Mouse (Mus musculus) ovary, adult 10 weeks (tissue): Measurements from ENCODE around the gene Kmt2e. TPM values are rescaled to one million over a fixed set of nuclear protein-coding genes. Genes with fewer than 3 reads are reported as not detected.

Experiments
- polyA plus RNA-seq: library from polyadenylated mRNA; stranded (reverse); fragments of 350-450 nt; fragmentation: Illumina TruSeq; extraction: RNeasy Lipid Tissue Mini Kit (QIAGEN cat#74804); gene quantifications from one replicate; pipeline ENCODE4 v1.2.3, GENCODE M21; 2014

Kmt2e gene
- 216 TPM for polyA plus RNA-seq

DNA sequence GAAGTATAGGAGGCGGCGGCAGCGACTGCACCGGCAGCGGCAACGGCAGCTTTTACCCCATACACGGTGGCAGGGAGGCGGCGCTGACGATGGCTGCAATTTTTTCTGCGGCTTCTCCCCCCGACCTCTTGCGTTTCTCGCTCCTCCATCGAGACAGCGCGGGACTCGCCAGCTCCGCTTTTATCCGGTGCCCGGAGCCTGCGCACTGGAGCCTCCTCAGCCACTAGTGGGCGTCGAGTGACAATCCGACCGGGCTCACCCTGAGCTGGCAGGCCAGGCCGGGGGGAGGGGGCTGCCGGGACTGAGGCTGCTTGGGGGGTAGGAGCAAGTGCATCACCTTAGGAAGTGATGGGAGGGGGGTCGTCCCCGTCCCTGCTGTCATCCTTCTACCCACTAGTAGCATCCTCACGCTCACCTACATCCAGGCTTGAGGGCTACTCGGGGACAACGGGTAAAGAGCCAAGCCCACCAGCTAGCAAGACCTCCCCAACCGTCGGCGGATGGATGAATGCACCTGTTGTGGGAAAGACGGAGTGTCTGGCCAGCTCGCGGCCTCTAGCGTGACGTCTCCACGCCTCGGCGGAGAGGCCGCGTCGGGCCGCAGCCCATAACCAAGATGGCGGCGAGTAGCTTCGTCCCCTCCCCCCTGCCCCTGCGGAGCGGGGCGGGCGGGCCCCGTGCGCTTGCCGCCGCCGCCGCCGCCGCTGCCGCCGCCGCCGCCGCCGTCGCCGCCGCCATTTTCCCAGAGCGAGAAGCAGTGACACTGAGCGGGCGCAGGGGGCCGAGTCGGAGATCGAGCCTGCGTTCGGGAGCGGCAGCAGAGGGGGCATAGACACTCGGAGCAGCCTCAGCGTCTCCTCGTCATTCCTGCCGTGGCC, at the start of gene Kmt2e:
Kmt2e (plus strand) TSS at position 722 of the 878 bp plus-strand sequence.

